Mouse (Mus musculus) liver, embryonic 14.5 days (tissue): ENCODE measurements at regions not wholly inside any gene's neighbourhood (a gene's known extent, or its start where the extent isn't known, plus 50 kb on each side); places are given as distances from the start of the nearest gene placed in this dataset.

Experiments
- CTCF ChIP-seq: IDR thresholded peaks from 2 replicates; pipeline ENCODE4 v1.5.1; 2016; ENCODE audit warnings: antibody characterized with exemption, low read depth, control low read depth
- EP300 ChIP-seq: IDR thresholded peaks from 2 replicates; pipeline ENCODE4 v1.6.1; 2016; ENCODE audit warnings: antibody characterized with exemption, low read depth

GRCm38 (mm10) chr5:118413428-118414282, 146.8 kb upstream of the Med13l start:
- no peak for TF ChIP-seq CTCF
- TF ChIP-seq EP300 = no peak
